Mouse (Mus musculus): ENCODE results near the gene Rep15.

DNA sequence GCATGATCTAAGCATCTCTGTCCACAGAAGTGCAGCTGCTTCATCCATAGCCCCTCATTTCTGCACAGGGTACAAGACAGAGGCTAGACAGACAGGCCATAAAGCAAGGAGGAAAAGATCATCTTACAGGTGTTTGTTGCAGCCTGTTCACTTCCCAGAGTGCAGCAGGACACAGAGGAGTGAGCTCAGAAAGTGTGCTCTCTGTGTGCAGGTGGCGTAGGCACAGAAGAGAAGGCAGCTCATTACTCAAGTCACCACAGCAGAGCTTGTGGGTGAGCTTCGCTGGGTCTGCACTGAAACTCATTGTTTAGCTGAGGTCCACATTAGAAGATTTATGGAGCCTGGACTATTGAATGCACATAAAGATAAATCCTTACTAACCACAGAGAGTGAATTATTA, 32.6 kb upstream of the Rep15 start:
- TF ChIP-seq POLR2A (IDR thresholded peaks at IDR 0.05; ENCODE audit: insufficient read depth, low read depth, low read length) (no peak), CTCF (IDR thresholded peaks at IDR 0.05; ENCODE audit: insufficient read depth, low read depth, low read length) (no peak)

Measured in olfactory bulb, adult 2 months (tissue).